Mouse (Mus musculus) bone marrow macrophage, adult 2 months (primary cell): ENCODE data around the gene Sort1. TPM values are rescaled to one million over a fixed set of nuclear protein-coding genes. Genes with fewer than 3 reads are reported as not detected.
"Not testable (repeated sequence)": the region's sequence is repeated elsewhere in the genome, so short reads cannot be mapped to it uniquely, and the experiment has no call there.

Experiments used
- H3K27ac ChIP-seq: 2 replicates; pipeline ENCODE4 v1.5.1; 2012; ENCODE audit warnings: low read depth, low read length; ENCODE audit not compliant: insufficient read depth
- H3K4me1 ChIP-seq: 2 replicates; pipeline ENCODE4 v1.6.1; 2012; ENCODE audit warnings: low read length; ENCODE audit not compliant: control insufficient read depth, insufficient read depth
- H3K4me3 ChIP-seq: 2 replicates; pipeline ENCODE4 v1.5.1; 2012; ENCODE audit warnings: mild to moderate bottlenecking, low read length, moderate library complexity; ENCODE audit not compliant: insufficient read depth
- CTCF ChIP-seq: IDR thresholded peaks from 2 replicates; pipeline ENCODE4 v1.5.1; 2012; ENCODE audit warnings: low read depth, mild to moderate bottlenecking, low read length, moderate library complexity
- POLR2A ChIP-seq: IDR thresholded peaks from 2 replicates; pipeline ENCODE4 v1.6.1; 2012; ENCODE audit warnings: mild to moderate bottlenecking, low read depth, low read length, borderline replicate concordance
- polyA plus RNA-seq: library from polyadenylated mRNA; stranded (reverse); fragments of >200 nt; gene quantifications from 2 replicates; pipeline ENCODE4 v1.2.4, GENCODE M21; 2012; ENCODE audit not compliant: missing spikeins, insufficient read depth, insufficient read length

Gene Sort1
- 30.0 and 33.3 TPM in 2 replicates for polyA plus RNA-seq

DNA sequence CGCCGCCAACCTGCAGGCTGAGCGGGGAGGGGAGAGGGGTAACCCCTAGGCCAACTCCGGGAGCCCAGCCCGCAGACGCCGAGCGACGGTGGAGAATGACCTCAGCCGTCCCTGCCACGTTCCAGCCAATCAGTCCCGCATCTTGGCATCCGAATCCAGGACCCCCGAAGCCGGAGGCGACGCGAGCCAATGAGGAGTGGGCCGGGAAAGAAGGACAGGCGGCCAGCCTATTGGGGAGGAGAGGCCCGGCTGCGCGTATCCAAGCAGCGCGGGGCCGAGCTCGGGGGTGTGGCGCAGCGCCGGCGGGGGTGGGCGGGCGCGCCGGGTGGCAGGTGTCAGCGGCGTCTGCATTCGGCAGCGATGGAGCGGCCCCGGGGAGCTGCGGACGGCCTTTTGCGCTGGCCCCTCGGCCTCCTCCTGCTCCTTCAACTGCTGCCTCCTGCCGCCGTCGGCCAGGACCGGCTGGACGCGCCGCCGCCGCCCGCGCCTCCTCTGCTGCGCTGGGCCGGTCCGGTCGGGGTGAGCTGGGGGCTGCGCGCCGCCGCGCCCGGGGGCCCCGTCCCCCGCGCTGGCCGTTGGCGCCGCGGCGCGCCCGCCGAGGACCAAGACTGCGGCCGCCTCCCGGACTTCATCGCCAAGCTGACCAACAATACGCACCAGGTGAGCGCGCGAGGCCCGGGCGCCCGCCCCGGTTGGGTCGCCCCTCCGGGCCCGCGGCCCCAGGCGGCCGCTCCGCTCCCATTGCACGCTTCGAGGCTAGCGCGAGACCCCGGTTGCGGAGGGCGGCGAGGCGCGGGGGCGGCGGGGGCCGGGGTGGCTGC lies at the start of gene Sort1:
Sort1 (plus strand) TSS at position 302 of the 821 bp plus-strand sequence.
- Histone ChIP-seq H3K4me3 (peak within 1 kb of the TSS; percentile 76), H3K4me1 (peaks cover 47% of the 10 kb centered on the region), H3K27ac (peak within 1 kb of the TSS; percentile 46)
- TF ChIP-seq POLR2A (no peak), CTCF (no peak)

DNA sequence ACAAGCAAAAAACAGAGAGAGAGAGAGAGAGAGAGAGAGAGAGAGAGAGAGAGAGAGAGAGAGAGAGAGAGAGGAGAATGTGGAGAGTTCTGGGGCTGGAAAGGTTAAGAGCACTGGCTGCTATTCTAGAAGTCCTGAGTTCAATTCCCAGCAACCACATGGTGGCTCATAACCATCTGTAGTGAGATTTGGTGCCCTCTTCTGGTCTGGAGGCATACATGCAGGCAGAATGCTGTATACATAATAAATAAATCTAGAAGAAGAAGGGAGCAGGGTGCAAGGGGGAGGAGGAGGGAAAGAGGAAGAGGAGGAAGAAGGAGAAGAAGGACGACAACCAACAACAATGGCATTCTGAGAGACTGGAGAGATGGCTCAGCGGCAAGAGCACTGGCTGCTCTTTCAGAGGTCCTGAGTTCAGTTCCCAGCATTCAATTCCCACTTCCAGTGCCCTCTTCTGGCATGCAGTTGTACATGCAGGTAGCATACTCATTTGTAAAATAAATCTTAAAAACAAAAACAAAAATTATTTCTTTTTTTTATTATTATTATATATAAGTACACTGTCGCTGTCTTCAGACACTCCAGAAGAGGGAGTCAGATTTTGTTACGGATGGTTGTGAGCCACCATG lies 46.3 kb upstream of the Sort1 start:
- H3K4me1 ChIP-seq, result peaks cover 10% of the 10 kb centered on the region
- H3K27ac ChIP-seq, H3K4me3 ChIP-seq: not testable (repeated sequence)
- peak; percentile 29; the same call in 1 of the 2 replicates for TF ChIP-seq CTCF

DNA sequence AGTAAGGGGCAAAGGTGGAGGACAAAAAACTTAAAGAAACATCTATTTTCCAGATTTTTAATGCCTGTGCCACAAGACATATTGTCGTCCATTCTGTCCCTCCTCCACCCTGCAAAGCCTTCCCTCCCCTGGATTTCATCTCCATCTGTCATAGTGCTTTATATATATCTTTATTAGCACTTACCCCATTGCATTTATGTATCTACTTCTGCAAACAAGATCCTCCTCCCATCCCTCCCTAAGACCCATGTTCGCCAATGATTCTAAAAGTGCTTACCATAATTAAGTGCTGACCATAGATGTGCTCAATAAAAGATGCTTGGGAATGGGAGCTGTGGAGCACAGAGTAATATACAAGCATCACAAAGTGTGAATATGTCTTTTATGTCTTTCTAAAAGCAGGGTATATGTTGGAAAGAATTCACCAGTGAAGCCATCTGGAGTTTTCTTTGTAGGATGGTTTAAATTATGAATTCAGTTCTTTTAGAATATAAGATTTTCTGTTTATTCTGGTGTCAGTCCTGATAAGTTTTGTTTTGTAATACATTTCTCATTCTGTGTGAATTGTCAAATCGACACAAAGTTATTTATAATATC lies 42.5 kb upstream of the Sort1 start:
- TF ChIP-seq POLR2A (no peak), CTCF (no peak)
- Histone ChIP-seq H3K27ac (no peak overlapping the region), H3K4me1 (no peaks in the 10 kb centered on the region; the same call in 1 of the 2 replicates)

DNA sequence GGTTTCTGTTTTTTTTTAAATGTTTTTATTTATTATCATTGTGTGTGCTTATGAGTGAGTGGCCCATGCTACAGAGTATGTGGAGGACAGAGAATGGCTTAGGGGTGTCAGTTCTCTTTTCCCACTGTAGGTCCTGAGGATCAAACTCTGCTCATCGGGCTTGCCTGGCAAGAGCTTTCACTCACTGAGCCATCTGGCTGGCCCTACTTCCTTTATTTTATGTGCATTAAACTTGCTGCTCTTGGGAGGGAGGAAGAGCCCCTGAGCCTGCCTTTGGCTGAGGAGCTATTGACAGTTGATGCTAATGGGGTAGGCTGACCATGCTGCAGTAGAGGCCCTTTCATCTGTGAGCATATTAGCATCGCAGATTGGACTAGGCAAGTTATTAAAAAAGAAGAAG lies 37.0 kb upstream of the Sort1 start:
- H3K4me1 ChIP-seq, result peaks cover 8% of the 10 kb centered on the region

More for the DNA sequence above, 42.5 kb upstream of the Sort1 start:
- no peak overlapping the region for H3K4me3 ChIP-seq

DNA sequence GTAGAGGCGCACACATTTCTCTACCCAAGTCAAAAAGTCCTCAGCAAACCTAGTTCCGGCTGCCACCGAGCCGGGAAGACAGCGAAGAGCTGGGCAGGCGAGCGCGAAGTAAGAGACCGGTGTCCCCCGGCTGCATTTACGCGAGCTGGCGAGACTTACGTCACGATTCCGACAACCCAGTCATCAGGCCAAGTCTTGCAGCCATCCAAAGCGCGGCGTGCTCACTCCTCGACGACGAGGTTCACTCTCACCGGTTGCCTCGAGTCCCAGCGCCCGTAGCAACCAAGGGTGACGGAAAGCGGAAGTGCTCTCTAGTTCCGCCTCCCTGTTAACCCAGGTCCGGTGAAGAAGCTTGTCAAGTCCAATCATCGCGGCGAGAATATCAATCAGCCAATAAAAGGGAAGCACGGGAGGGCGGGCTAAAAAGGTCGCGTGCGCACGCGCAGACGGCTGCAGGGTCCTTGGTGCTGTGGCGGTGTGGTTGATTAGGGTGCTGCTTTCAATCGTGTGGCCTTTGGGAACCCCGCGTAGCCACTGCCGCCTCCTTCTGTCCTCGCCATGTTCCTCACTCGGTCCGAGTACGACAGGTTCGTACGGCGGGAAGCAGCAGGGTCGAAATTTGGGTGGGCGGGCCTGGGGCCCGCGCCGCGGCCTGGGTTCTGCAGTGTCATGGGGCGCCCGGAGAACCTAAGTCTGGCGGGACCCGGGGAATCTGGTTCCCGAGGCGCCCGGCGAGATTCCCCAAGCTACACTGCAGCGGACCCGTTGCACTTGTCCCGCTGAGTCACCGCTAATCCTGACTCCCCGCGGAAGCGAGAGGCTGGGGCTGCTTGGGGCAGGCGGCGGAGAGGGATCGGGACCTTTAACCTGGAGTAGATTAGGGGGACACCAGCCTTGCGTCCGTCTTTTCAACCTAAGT lies 26.9 kb upstream of the Sort1 start, which contains the start of gene Psma5:
Psma5 (plus strand) TSS at position 208 of the 919 bp plus-strand sequence.
- Histone ChIP-seq H3K4me1 (peaks cover 15% of the 10 kb centered on the region), H3K4me3 (peak within 1 kb of the TSS; percentile 82), H3K27ac (peak within 1 kb of the TSS; percentile 56)
- TF ChIP-seq POLR2A, result no peak
- TF ChIP-seq CTCF, result no peak

More for the DNA sequence above, 37.0 kb upstream of the Sort1 start:
- H3K27ac ChIP-seq, result no peak overlapping the region
- TF ChIP-seq CTCF (no peak), POLR2A (no peak)
- H3K4me3 ChIP-seq, result no peak overlapping the region

DNA sequence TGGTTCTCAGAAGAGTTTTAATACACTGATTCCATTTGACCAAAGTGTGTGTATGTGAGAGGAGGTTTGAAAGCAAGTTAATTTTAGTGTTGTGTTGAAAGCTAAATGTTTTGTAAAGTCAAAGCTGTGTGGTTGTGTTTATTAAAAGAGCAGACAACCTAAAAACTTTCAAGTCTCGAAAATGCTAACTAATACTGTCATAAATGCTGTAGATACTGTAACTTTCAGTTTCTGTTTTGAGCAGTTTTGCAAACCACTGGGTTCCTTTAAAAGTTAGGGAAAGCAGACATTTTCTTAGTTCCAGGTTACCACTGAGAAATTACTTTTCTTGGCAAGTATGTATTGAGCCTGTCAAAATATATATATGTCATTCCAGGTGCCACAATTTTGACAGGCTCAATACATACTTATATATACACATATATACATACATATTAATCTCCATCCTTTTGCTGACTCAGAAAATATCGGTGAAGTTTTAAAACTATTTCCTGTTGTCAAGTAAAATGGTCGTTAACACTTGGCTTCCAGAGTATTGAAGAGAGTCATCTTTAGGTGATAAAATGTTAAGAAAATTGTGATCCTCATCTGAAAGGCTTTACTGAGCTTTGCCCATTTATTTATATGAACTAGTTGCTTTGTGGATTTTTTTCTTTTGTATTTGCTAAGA lies 25.9 kb upstream of the Sort1 start:
- Histone ChIP-seq H3K27ac (peak overlapping the region; percentile 56), H3K4me3 (peak overlapping the region; percentile 82), H3K4me1 (peaks cover 15% of the 10 kb centered on the region)
- TF ChIP-seq POLR2A (no peak), CTCF (no peak)

DNA sequence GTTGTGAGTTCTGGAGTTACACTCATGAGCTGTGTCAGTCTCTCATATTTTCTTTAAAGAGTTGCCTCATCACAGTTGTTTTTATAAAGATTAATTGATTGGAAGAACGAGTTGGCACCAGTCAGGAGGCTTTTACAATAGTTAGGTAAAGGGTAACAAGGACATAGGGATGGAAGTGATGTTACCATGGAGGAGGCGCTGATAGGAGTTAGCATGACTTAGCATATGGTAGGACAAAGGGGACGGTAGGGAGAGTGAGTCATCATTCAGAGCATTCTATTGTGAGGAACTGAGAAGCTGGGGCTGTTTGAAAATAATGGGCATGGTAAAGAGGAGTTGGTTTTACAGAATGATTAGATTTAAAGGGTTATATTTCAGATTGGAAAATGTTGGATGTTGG lies 24.6 kb upstream of the Sort1 start:
- Histone ChIP-seq H3K27ac (no peak overlapping the region), H3K4me1 (peaks cover 15% of the 10 kb centered on the region), H3K4me3 (no peak overlapping the region)
- TF ChIP-seq POLR2A (no peak), CTCF (no peak)

DNA sequence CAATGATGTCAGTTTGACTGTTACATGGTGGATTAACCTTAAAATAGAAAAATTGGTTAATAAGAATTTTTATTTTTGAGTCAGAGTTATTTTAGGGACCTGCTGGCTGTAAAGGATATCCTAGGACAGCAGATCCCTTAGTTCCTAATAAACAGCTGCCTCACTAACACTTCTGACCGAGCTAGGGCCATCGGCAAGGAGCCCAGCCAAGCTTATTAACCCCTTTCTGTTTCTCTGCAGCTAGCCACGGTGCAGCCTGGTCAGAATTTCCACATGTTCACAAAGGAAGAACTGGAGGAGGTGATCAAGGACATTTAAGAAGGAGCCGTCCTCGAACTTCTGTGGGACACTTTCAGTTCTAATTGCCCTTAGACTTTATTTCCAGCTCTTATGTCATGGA lies 4.4 kb upstream of the Sort1 start:
- H3K27ac ChIP-seq, H3K4me1 ChIP-seq, H3K4me3 ChIP-seq: not testable (repeated sequence)
